Mouse (Mus musculus): ENCODE results near the gene Gpc3. TPM values are rescaled to one million over a fixed set of nuclear protein-coding genes. Genes with fewer than 3 reads are reported as not detected.

Gpc3 gene
- polyA plus RNA-seq, 1 experiment = not detected

GRCm38 (mm10) chrX:52448496-52448895, 165.3 kb downstream of the Gpc3 start:
- Histone ChIP-seq H3K36me3 (ENCODE audit: control insufficient read depth, insufficient read depth) (no peaks in the 10 kb centered on the region), H3ac (ENCODE audit: control insufficient read depth, insufficient read length) (no peak overlapping the region), H3K79me2 (ENCODE audit: control insufficient read depth, insufficient read depth) (no peaks in the 10 kb centered on the region), H3K4me3 (no peak overlapping the region), H3K4me2 (ENCODE audit: low read depth) (no peak overlapping the region), H3K27me3 (ENCODE audit: control insufficient read depth, insufficient read depth, insufficient read length) (no peaks in the 10 kb centered on the region)
- no peak for TF ChIP-seq SRF (IDR thresholded peaks at IDR 0.05; ENCODE audit: control insufficient read depth, insufficient read length, low read depth)
- no peak for TF ChIP-seq CEBPB (IDR thresholded peaks at IDR 0.05; ENCODE audit: insufficient read depth, poor library complexity, severe bottlenecking)
- TF ChIP-seq USF1 (IDR thresholded peaks at IDR 0.05; ENCODE audit: low read depth) = no peak
- no peak for TF ChIP-seq TCF12 (IDR thresholded peaks at IDR 0.05; ENCODE audit: insufficient read depth, poor library complexity, severe bottlenecking)
- no peak for TF ChIP-seq POLR2A (IDR thresholded peaks at IDR 0.05; ENCODE audit: insufficient read length, low read depth)

- TF ChIP-seq POLR2AphosphoS2 (IDR thresholded peaks at IDR 0.05; ENCODE audit: insufficient read length, low read depth) (no peak), SRF (IDR thresholded peaks at IDR 0.05; ENCODE audit: control insufficient read depth, insufficient read length, low read depth) (no peak), USF1 (IDR thresholded peaks at IDR 0.05; ENCODE audit: low read depth) (no peak), POLR2A (IDR thresholded peaks at IDR 0.05; ENCODE audit: insufficient read length, low read depth) (no peak), TCF12 (IDR thresholded peaks at IDR 0.05; ENCODE audit: insufficient read depth, poor library complexity, severe bottlenecking) (no peak), MAX (IDR thresholded peaks at IDR 0.05; ENCODE audit: low read depth) (no peak), E2F4 (IDR thresholded peaks at IDR 0.05; ENCODE audit: insufficient read depth) (no peak), REST (IDR thresholded peaks at IDR 0.05; ENCODE audit: insufficient read depth, insufficient read length) (no peak), MYOD1 (IDR thresholded peaks at IDR 0.05; ENCODE audit: control insufficient read depth in 1 of 3, insufficient read length in 2 of 3, low read depth in 2 of 3) (no peak), TCF3 (IDR thresholded peaks at IDR 0.05; ENCODE audit: insufficient read length, low read depth) (no peak), CEBPB (IDR thresholded peaks at IDR 0.05; ENCODE audit: insufficient read depth, poor library complexity, severe bottlenecking) (no peak), MYOG (IDR thresholded peaks at IDR 0.05; ENCODE audit: control insufficient read depth in 1 of 3, insufficient read depth in 1 of 3, insufficient read length in 2 of 3, low read depth in 2 of 3) (no peak)
- H3K36me3 ChIP-seq (ENCODE audit: control insufficient read depth, insufficient read depth) = no peaks in the 10 kb centered on the region
Observed at GRCm38 (mm10) chrX:52446530-52446929, 167.2 kb downstream of the Gpc3 start.

GRCm38 (mm10) chrX:52444977-52445376, 168.8 kb downstream of the Gpc3 start:
- TF ChIP-seq TCF12 (IDR thresholded peaks at IDR 0.05; ENCODE audit: insufficient read depth, poor library complexity, severe bottlenecking) = no peak
- TF ChIP-seq POLR2AphosphoS2 (IDR thresholded peaks at IDR 0.05; ENCODE audit: insufficient read length, low read depth) = no peak
- TF ChIP-seq SRF (IDR thresholded peaks at IDR 0.05; ENCODE audit: control insufficient read depth, insufficient read length, low read depth) = no peak
- H3K4me2 ChIP-seq (ENCODE audit: low read depth) = no peak overlapping the region

More at GRCm38 (mm10) chrX:52446530-52446929, 167.2 kb downstream of the Gpc3 start:
- Histone ChIP-seq H3K4me3 (no peak overlapping the region), H3K27me3 (ENCODE audit: control insufficient read depth, insufficient read depth, insufficient read length) (no peaks in the 10 kb centered on the region), H3K4me2 (ENCODE audit: low read depth) (no peak overlapping the region), H3K79me2 (ENCODE audit: control insufficient read depth, insufficient read depth) (no peaks in the 10 kb centered on the region), H3ac (ENCODE audit: control insufficient read depth, insufficient read length) (no peak overlapping the region)

GRCm38 (mm10) chrX:52441798-52442197, 172.0 kb downstream of the Gpc3 start:
- H3K27me3 ChIP-seq (ENCODE audit: control insufficient read depth, insufficient read depth, insufficient read length) = no peaks in the 10 kb centered on the region
- no peak overlapping the region for H3K4me2 ChIP-seq (ENCODE audit: low read depth)
- H3K36me3 ChIP-seq (ENCODE audit: control insufficient read depth, insufficient read depth) = no peaks in the 10 kb centered on the region
- H3ac ChIP-seq (ENCODE audit: control insufficient read depth, insufficient read length) = no peak overlapping the region
- no peaks in the 10 kb centered on the region for H3K79me2 ChIP-seq (ENCODE audit: control insufficient read depth, insufficient read depth)
- no peak for TF ChIP-seq MYOD1 (IDR thresholded peaks at IDR 0.05; ENCODE audit: control insufficient read depth in 1 of 3, insufficient read length in 2 of 3, low read depth in 2 of 3)
- TF ChIP-seq POLR2AphosphoS2 (IDR thresholded peaks at IDR 0.05; ENCODE audit: insufficient read length, low read depth) = no peak
- no peak for TF ChIP-seq MAX (IDR thresholded peaks at IDR 0.05; ENCODE audit: low read depth)
- no peak for TF ChIP-seq POLR2A (IDR thresholded peaks at IDR 0.05; ENCODE audit: insufficient read length, low read depth)
- TF ChIP-seq TCF12 (IDR thresholded peaks at IDR 0.05; ENCODE audit: insufficient read depth, poor library complexity, severe bottlenecking) = no peak
- no peak for TF ChIP-seq CEBPB (IDR thresholded peaks at IDR 0.05; ENCODE audit: insufficient read depth, poor library complexity, severe bottlenecking)
- no peak for TF ChIP-seq TCF3 (IDR thresholded peaks at IDR 0.05; ENCODE audit: insufficient read length, low read depth)
- no peak for TF ChIP-seq E2F4 (IDR thresholded peaks at IDR 0.05; ENCODE audit: insufficient read depth)
- no peak for TF ChIP-seq MYOG (IDR thresholded peaks at IDR 0.05; ENCODE audit: control insufficient read depth in 1 of 3, insufficient read depth in 1 of 3, insufficient read length in 2 of 3, low read depth in 2 of 3)
- TF ChIP-seq USF1 (IDR thresholded peaks at IDR 0.05; ENCODE audit: low read depth) = no peak
- TF ChIP-seq SRF (IDR thresholded peaks at IDR 0.05; ENCODE audit: control insufficient read depth, insufficient read length, low read depth) = no peak
- no peak for TF ChIP-seq REST (IDR thresholded peaks at IDR 0.05; ENCODE audit: insufficient read depth, insufficient read length)
- no peak overlapping the region for H3K4me3 ChIP-seq

More at GRCm38 (mm10) chrX:52444977-52445376, 168.8 kb downstream of the Gpc3 start:
- H3K79me2 ChIP-seq (ENCODE audit: control insufficient read depth, insufficient read depth) = no peaks in the 10 kb centered on the region
- H3ac ChIP-seq (ENCODE audit: control insufficient read depth, insufficient read length) = no peak overlapping the region
- H3K36me3 ChIP-seq (ENCODE audit: control insufficient read depth, insufficient read depth) = no peaks in the 10 kb centered on the region
- H3K4me3 ChIP-seq = no peak overlapping the region
- no peaks in the 10 kb centered on the region for H3K27me3 ChIP-seq (ENCODE audit: control insufficient read depth, insufficient read depth, insufficient read length)

GRCm38 (mm10) chrX:52439421-52439820, 174.3 kb downstream of the Gpc3 start:
- H3K27me3 ChIP-seq (ENCODE audit: control insufficient read depth, insufficient read depth, insufficient read length) = no peaks in the 10 kb centered on the region
- no peak overlapping the region for H3K4me3 ChIP-seq
- TF ChIP-seq TCF3 (IDR thresholded peaks at IDR 0.05; ENCODE audit: insufficient read length, low read depth) (no peak), MYOG (IDR thresholded peaks at IDR 0.05; ENCODE audit: control insufficient read depth in 1 of 3, insufficient read depth in 1 of 3, insufficient read length in 2 of 3, low read depth in 2 of 3) (no peak), TCF12 (IDR thresholded peaks at IDR 0.05; ENCODE audit: insufficient read depth, poor library complexity, severe bottlenecking) (no peak), USF1 (IDR thresholded peaks at IDR 0.05; ENCODE audit: low read depth) (no peak), POLR2AphosphoS2 (IDR thresholded peaks at IDR 0.05; ENCODE audit: insufficient read length, low read depth) (no peak)
- no peaks in the 10 kb centered on the region for H3K36me3 ChIP-seq (ENCODE audit: control insufficient read depth, insufficient read depth)
- H3K4me2 ChIP-seq (ENCODE audit: low read depth) = no peak overlapping the region
- no peaks in the 10 kb centered on the region for H3K79me2 ChIP-seq (ENCODE audit: control insufficient read depth, insufficient read depth)
- no peak overlapping the region for H3ac ChIP-seq (ENCODE audit: control insufficient read depth, insufficient read length)
